Mouse (Mus musculus): ENCODE results near the gene Msn. TPM values are rescaled to one million over a fixed set of nuclear protein-coding genes. Genes with fewer than 3 reads are reported as not detected.
"Not testable (repeated sequence)": the region's sequence is repeated elsewhere in the genome, so short reads cannot be mapped to it uniquely, and the experiment has no call there.

Msn gene
- total RNA-seq, 2 experiments from 2014 or later, result 42.7 to 147 TPM

- ATAC-seq (replicated peaks; ENCODE audit: low FRiP score, poor library complexity, severe bottlenecking), result no peak
Observed at GRCm38 (mm10) chrX:96135581-96135980, 39.7 kb downstream of the Msn start.

GRCm38 (mm10) chrX:96139262-96139661, 43.4 kb downstream of the Msn start:
- ATAC-seq (replicated peaks; ENCODE audit: low FRiP score, poor library complexity, severe bottlenecking), result no peak

GRCm38 (mm10) chrX:96144960-96145488, 49.2 kb downstream of the Msn start:
- no peak for ATAC-seq (replicated peaks; ENCODE audit: low FRiP score, poor library complexity, severe bottlenecking)

GRCm38 (mm10) chrX:96148217-96148616, 52.4 kb downstream of the Msn start:
- no peak for ATAC-seq (replicated peaks; ENCODE audit: low FRiP score, poor library complexity, severe bottlenecking)

- ATAC-seq (replicated peaks; ENCODE audit: low FRiP score, poor library complexity, severe bottlenecking), result no peak
Observed at GRCm38 (mm10) chrX:96153362-96153761, 57.5 kb downstream of the Msn start.

- ATAC-seq (replicated peaks; ENCODE audit: low FRiP score, poor library complexity, severe bottlenecking), result no peak
Observed at GRCm38 (mm10) chrX:96157936-96158335, 62.1 kb downstream of the Msn start.

- ATAC-seq (replicated peaks; ENCODE audit: low FRiP score, poor library complexity, severe bottlenecking), result no peak
Observed at GRCm38 (mm10) chrX:96162571-96162970, 66.7 kb downstream of the Msn start.

- ATAC-seq (replicated peaks; ENCODE audit: low FRiP score, poor library complexity, severe bottlenecking), result no peak
Observed at GRCm38 (mm10) chrX:96171645-96172388, 76.0 kb downstream of the Msn start.

- ATAC-seq (replicated peaks; ENCODE audit: low FRiP score, poor library complexity, severe bottlenecking), result no peak
Observed at GRCm38 (mm10) chrX:96178437-96178836, 82.6 kb downstream of the Msn start.

GRCm38 (mm10) chrX:96184100-96184732, 88.4 kb downstream of the Msn start:
- ATAC-seq (replicated peaks; ENCODE audit: low FRiP score, poor library complexity, severe bottlenecking), result no peak

- ATAC-seq (replicated peaks; ENCODE audit: low FRiP score, poor library complexity, severe bottlenecking), result not testable (repeated sequence)
Observed at GRCm38 (mm10) chrX:96205143-96205542, 109.3 kb downstream of the Msn start.

- ATAC-seq (replicated peaks; ENCODE audit: low FRiP score, poor library complexity, severe bottlenecking), result no peak
Observed at GRCm38 (mm10) chrX:96206872-96207271, 111.0 kb downstream of the Msn start.

- no peak for ATAC-seq (replicated peaks; ENCODE audit: low FRiP score, poor library complexity, severe bottlenecking)
Observed at GRCm38 (mm10) chrX:96218088-96218487, 122.2 kb downstream of the Msn start.

Other genes with a start within 250 kb of the Msn start
- gene Las1l, start 139.1 kb upstream of the Msn start, total RNA-seq (2015; ENCODE audit: low replicate concordance), result 3.6 and 6.3 TPM in 2 replicates
- gene Las1l, start 139.1 kb upstream of the Msn start, total RNA-seq (2017; ENCODE audit: low replicate concordance), result 2.7 and 3.0 TPM in 2 replicates
- 5.9 TPM in 1 of 2 replicates, not detected in the other for gene Vsig4, start 197.4 kb downstream of the Msn start, total RNA-seq (2015; ENCODE audit: low replicate concordance)
- gene Vsig4, start 197.4 kb downstream of the Msn start, total RNA-seq (2017; ENCODE audit: low replicate concordance), result 2.3 and 6.0 TPM in 2 replicates

Data from erythroid progenitor cell, adult 5-6 weeks (primary cell).